Mouse (Mus musculus) neural tube, embryonic 15.5 days (tissue): Measurements from ENCODE around the gene Wap. TPM values are rescaled to one million over a fixed set of nuclear protein-coding genes. Genes with fewer than 3 reads are reported as not detected.
"Not testable (repeated sequence)": the region's sequence is repeated elsewhere in the genome, so short reads cannot be mapped to it uniquely, and the experiment has no call there.

Experiments
- ATAC-seq: fragments of 200-750 bp; cut with Nextera tagmentation; 2 replicates; pipeline ENCODE4 v1.8.0; 2017; ENCODE audit warnings: mild to moderate bottlenecking, moderate TSS enrichment, moderate library complexity; ENCODE audit not compliant: low FRiP score
- H3K27ac ChIP-seq: fragments of 300-500 bp; sonication (generic); replicated peaks from 2 replicates; pipeline ENCODE4 v1.5.1; 2015; ENCODE audit warnings: mild to moderate bottlenecking, inconsistent platforms
- H3K27me3 ChIP-seq: fragments of 300-500 bp; sonication (generic); replicated peaks from 2 replicates; pipeline ENCODE4 v1.6.1; 2015; ENCODE audit warnings: inconsistent platforms
- H3K36me3 ChIP-seq: fragments of 300-500 bp; sonication (generic); 2 replicates; pipeline ENCODE4 v1.6.1; 2015; ENCODE audit warnings: inconsistent platforms
- H3K4me1 ChIP-seq: fragments of 300-500 bp; sonication (generic); 2 replicates; pipeline ENCODE4 v1.6.1; 2015; ENCODE audit warnings: inconsistent platforms
- H3K4me2 ChIP-seq: fragments of 300-500 bp; sonication (generic); 2 replicates; pipeline ENCODE4 v1.6.1; 2015; ENCODE audit warnings: inconsistent platforms, mild to moderate bottlenecking, moderate library complexity
- H3K4me3 ChIP-seq: fragments of 300-500 bp; sonication (generic); replicated peaks from 2 replicates; pipeline ENCODE4 v1.5.1; 2015; ENCODE audit warnings: mild to moderate bottlenecking, inconsistent platforms
- H3K9ac ChIP-seq: fragments of 300-500 bp; sonication (generic); replicated peaks from 2 replicates; pipeline ENCODE4 v1.6.1; 2015; ENCODE audit warnings: mild to moderate bottlenecking, inconsistent platforms
- H3K9me3 ChIP-seq: fragments of 300-500 bp; sonication (generic); replicated peaks from 2 replicates; pipeline ENCODE4 v1.6.1; 2016; ENCODE audit warnings: inconsistent platforms
- WGBS: fragments of 180-500 bp; shearing (Covaris S2); methylation state at CpG from one replicate; pipeline ENCODE4 v1.1.7; 2015; ENCODE audit warnings: mixed read lengths; 5-methylcytosine and 5-hydroxymethylcytosine counted together
- polyA plus RNA-seq: library from polyadenylated mRNA; unstranded; fragments of >200 nt; fragmentation: Nextera tagmentation; extraction: Ambion mirVana; gene quantifications from 2 replicates; pipeline ENCODE4 v1.2.1, GENCODE M21; 2015

Wap gene
- polyA plus RNA-seq, 1 experiment from 2014 or later, result not detected

GRCm38 (mm10) chr11:6661206-6661605 lies 22.8 kb upstream of the Wap start:
- Histone ChIP-seq H3K9me3 (no peaks in the 10 kb centered on the region), H3K36me3 (no peaks in the 10 kb centered on the region), H3K4me3 (no peak overlapping the region), H3K9ac (no peak overlapping the region), H3K27ac (no peak overlapping the region), H3K4me2 (peak overlapping the region; percentile 85), H3K27me3 (peaks cover 4% of the 10 kb centered on the region; the same call in 1 of the 2 replicates), H3K4me1 (peaks cover 12% of the 10 kb centered on the region)
- ATAC-seq, result no peak
- WGBS, result 45% methylated on average over 14 of the region's 14 CpGs

- Histone ChIP-seq H3K27ac (peak within 1 kb of the TSS; percentile 56; the same call in 1 of the 2 replicates), H3K36me3 (no peaks in the 10 kb centered on the region), H3K27me3 (peaks cover 4% of the 10 kb centered on the region), H3K4me1 (peaks cover 12% of the 10 kb centered on the region), H3K4me3 (peak within 1 kb of the TSS; percentile 47), H3K9ac (peak within 1 kb of the TSS; percentile 49; the same call in 1 of the 2 replicates), H3K4me2 (peak within 1 kb of the TSS; percentile 85), H3K9me3 (no peaks in the 10 kb centered on the region)
- under 1% methylated on average over 18 of the region's 18 CpGs for WGBS
- peak; percentile 84 for ATAC-seq
These were observed 19.8 kb upstream of the Wap start, which contains the start of gene Ramp3 for GRCm38 (mm10) chr11:6658271-6658670. TSS of gene Ramp3 (plus strand) at chr11:6658521.

- Histone ChIP-seq H3K4me1 (peaks cover 10% of the 10 kb centered on the region), H3K36me3 (no peaks in the 10 kb centered on the region), H3K27ac (no peak overlapping the region), H3K9ac (no peak overlapping the region), H3K4me2 (no peak overlapping the region), H3K9me3 (no peaks in the 10 kb centered on the region), H3K4me3 (no peak overlapping the region), H3K27me3 (peaks cover 4% of the 10 kb centered on the region)
- peak; percentile 53; the same call in 1 of the 2 replicates for ATAC-seq
- WGBS, result 3% methylated on average over 2 of the region's 2 CpGs
These were observed 16.5 kb upstream of the Wap start for GRCm38 (mm10) chr11:6654903-6655302.

- H3K4me3 ChIP-seq, H3K27ac ChIP-seq, H3K4me1 ChIP-seq, H3K9ac ChIP-seq, H3K27me3 ChIP-seq, H3K4me2 ChIP-seq, H3K9me3 ChIP-seq, ATAC-seq, H3K36me3 ChIP-seq: not testable (repeated sequence)
- 80% methylated on average over 3 of the region's 3 CpGs for WGBS
These were observed 14.5 kb upstream of the Wap start for GRCm38 (mm10) chr11:6652978-6653377.

GRCm38 (mm10) chr11:6650519-6650918 lies 12.1 kb upstream of the Wap start:
- Histone ChIP-seq H3K4me2 (no peak overlapping the region), H3K4me1 (no peaks in the 10 kb centered on the region), H3K9me3 (no peaks in the 10 kb centered on the region), H3K36me3 (no peaks in the 10 kb centered on the region), H3K27ac (no peak overlapping the region), H3K27me3 (no peaks in the 10 kb centered on the region; the same call in 1 of the 2 replicates), H3K4me3 (no peak overlapping the region), H3K9ac (no peak overlapping the region)
- WGBS, result 76% methylated on average over 7 of the region's 7 CpGs
- ATAC-seq, result no peak

GRCm38 (mm10) chr11:6647831-6648724 lies 9.6 kb upstream of the Wap start:
- no peak overlapping the region for H3K9ac ChIP-seq
- H3K27ac ChIP-seq, result no peak overlapping the region
- no peak for ATAC-seq
- H3K9me3 ChIP-seq, result no peaks in the 10 kb centered on the region
- no peaks in the 10 kb centered on the region for H3K4me1 ChIP-seq
- H3K4me2 ChIP-seq, result no peak overlapping the region
- WGBS, result 64% methylated on average over 9 of the region's 9 CpGs
- H3K36me3 ChIP-seq, result no peaks in the 10 kb centered on the region
- H3K4me3 ChIP-seq, result no peak overlapping the region
- H3K27me3 ChIP-seq, result no peaks in the 10 kb centered on the region

- ATAC-seq, result no peak
- Histone ChIP-seq H3K36me3 (no peaks in the 10 kb centered on the region), H3K27me3 (no peaks in the 10 kb centered on the region), H3K4me2 (no peak overlapping the region), H3K4me1 (no peaks in the 10 kb centered on the region), H3K9ac (no peak overlapping the region), H3K27ac (no peak overlapping the region), H3K4me3 (no peak overlapping the region), H3K9me3 (no peaks in the 10 kb centered on the region)
- WGBS, result 69% methylated on average over 6 of the region's 6 CpGs
These were observed 6.1 kb upstream of the Wap start for GRCm38 (mm10) chr11:6644566-6644965.

GRCm38 (mm10) chr11:6639072-6639471 lies 635 bp upstream of the Wap start:
- Histone ChIP-seq H3K4me3 (no peak overlapping the region), H3K36me3 (no peaks in the 10 kb centered on the region), H3K9ac (no peak overlapping the region), H3K4me1 (no peaks in the 10 kb centered on the region), H3K27me3 (no peaks in the 10 kb centered on the region), H3K4me2 (no peak overlapping the region), H3K27ac (no peak overlapping the region), H3K9me3 (no peaks in the 10 kb centered on the region)
- 84% methylated on average over 6 of the region's 6 CpGs for WGBS
- no peak for ATAC-seq

- ATAC-seq, result no peak
- H3K4me1 ChIP-seq, result no peaks in the 10 kb centered on the region
- no peak overlapping the region for H3K9ac ChIP-seq
- no peak overlapping the region for H3K4me3 ChIP-seq
- no peaks in the 10 kb centered on the region for H3K9me3 ChIP-seq
- no peaks in the 10 kb centered on the region for H3K36me3 ChIP-seq
- H3K4me2 ChIP-seq, result no peak overlapping the region
- H3K27ac ChIP-seq, result no peak overlapping the region
- H3K27me3 ChIP-seq, result 0 out of 2 replicates have a peak, but pooled peaks cover 4% of the 10 kb centered on the region
- WGBS, result 75% methylated on average over 8 of the region's 8 CpGs
These were observed 2.3 kb downstream of the Wap start for GRCm38 (mm10) chr11:6636150-6636549.

GRCm38 (mm10) chr11:6629655-6630054 lies 8.8 kb downstream of the Wap start:
- Histone ChIP-seq H3K9ac (no peak overlapping the region), H3K4me3 (no peak overlapping the region), H3K27ac (no peak overlapping the region), H3K4me2 (no peak overlapping the region), H3K9me3 (no peaks in the 10 kb centered on the region), H3K4me1 (peaks cover 15% of the 10 kb centered on the region), H3K36me3 (no peaks in the 10 kb centered on the region), H3K27me3 (0 out of 2 replicates have a peak, but pooled peaks cover 4% of the 10 kb centered on the region)
- no peak for ATAC-seq

- 15% methylated on average over 4 of the region's 4 CpGs for WGBS
- Histone ChIP-seq H3K4me1 (peaks cover 25% of the 10 kb centered on the region), H3K36me3 (peaks cover 5% of the 10 kb centered on the region; the same call in 1 of the 2 replicates), H3K9ac (no peak overlapping the region), H3K9me3 (no peaks in the 10 kb centered on the region), H3K4me2 (no peak overlapping the region), H3K4me3 (no peak overlapping the region), H3K27me3 (0 out of 2 replicates have a peak, but pooled peaks cover 4% of the 10 kb centered on the region), H3K27ac (no peak overlapping the region)
- no peak for ATAC-seq
These were observed 9.9 kb downstream of the Wap start for GRCm38 (mm10) chr11:6628568-6628967.

- H3K9ac ChIP-seq, result no peak overlapping the region
- peaks cover 34% of the 10 kb centered on the region for H3K4me1 ChIP-seq
- WGBS, result 81% methylated on average over 4 of the region's 4 CpGs
- H3K4me2 ChIP-seq, result no peak overlapping the region
- no peak overlapping the region for H3K4me3 ChIP-seq
- H3K36me3 ChIP-seq, result peaks cover 13% of the 10 kb centered on the region
- H3K9me3 ChIP-seq, result no peaks in the 10 kb centered on the region
- H3K27me3 ChIP-seq, result 0 out of 2 replicates have a peak, but pooled peaks cover 4% of the 10 kb centered on the region
- ATAC-seq, result no peak
- H3K27ac ChIP-seq, result no peak overlapping the region
These were observed 10.7 kb downstream of the Wap start for GRCm38 (mm10) chr11:6627731-6628130.
